Mouse (Mus musculus): ENCODE measurements at regions not wholly inside any gene's neighbourhood (a gene's known extent, or its start where the extent isn't known, plus 50 kb on each side); places are given as distances from the start of the nearest gene placed in this dataset.
A peak's percentile ranks its signal among the peaks of the same experiment; 100 is the strongest.

DNA sequence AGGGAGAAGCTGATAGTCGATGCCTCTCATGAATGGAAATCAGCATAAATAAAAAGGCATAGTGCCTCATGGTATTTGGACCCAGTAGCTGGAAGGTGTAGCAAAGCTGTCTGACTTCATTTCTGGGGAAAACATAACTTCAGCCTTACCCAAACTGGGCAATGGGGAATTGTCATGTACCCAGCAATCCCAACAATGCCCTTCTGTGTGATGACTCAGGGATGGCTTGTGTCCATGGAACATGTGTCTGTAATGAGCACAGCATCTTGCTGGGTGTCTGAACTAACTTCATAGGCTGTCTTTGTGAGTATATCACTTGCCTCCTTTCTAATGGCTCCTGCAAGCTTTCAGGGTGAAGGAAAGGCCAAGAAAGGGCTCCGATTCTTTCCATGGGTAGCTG lies 140.3 kb downstream of the Bod1 start:
- no peak for DNase-seq

DNA sequence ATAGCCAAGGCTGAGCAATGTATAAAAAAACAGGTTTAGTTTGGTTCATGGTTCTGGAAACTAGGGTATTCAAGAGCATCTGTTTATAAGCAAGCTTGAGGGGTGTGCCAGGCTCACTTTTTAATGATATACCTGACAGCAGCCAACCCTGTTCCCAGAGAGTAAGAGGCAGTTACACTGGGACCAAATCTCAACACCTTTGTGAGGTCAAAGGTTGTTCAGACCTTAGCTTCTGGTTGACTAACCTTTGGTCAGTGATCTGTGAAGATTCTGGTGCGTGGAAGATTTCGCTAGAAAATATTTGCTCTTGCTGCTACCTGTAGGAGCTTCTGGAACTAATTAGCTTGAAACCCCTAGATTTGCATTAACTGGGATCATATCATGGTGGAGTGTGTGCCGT lies 140.8 kb downstream of the Bod1 start:
- DNase-seq, result peak in 1 of 2 experiments; percentile 19

DNA sequence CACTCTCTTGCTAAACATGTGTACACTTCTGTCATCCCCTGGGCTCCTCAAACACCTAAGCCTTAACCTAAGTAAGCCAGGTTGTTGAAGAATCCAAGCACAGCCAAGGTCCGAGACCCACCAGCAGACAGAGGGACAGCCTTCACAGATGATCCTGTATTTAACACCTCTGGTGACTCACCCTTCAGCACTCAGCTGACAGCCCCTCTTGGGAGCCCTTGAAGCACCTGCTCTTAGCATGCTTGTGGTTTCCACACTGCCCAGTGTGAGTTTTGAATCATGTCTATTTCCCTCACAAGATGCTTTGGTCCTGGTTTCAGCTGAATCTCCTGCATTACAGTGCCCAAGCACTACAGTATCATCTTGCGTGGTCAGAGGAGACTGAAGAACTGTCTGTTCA lies 142.0 kb downstream of the Bod1 start:
- DNase-seq, result no peak

DNA sequence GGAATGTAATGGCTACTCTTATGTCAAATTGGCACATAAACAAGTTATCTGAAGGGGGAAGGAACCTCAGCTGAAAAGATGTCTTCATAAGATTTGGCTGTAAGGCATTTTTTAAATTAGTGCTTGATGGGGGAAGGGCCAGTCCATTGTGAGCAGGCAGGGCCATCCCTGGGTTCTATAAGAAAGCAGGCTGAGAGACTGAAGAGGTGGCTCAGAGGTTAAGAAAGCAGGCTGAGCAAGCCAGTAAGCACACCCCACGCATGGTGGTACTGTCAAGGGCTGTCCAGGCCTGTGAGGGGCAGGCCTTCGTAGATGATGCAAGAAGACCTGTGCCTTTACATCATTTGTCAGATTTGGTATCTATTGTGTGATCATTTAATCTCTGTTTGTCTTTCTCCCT lies 147.0 kb downstream of the Bod1 start:
- no peak for DNase-seq

- DNase-seq, result no peak
These were observed 147.5 kb downstream of the Bod1 start for GRCm38 (mm10) chr11:31524065-31524618.

DNA sequence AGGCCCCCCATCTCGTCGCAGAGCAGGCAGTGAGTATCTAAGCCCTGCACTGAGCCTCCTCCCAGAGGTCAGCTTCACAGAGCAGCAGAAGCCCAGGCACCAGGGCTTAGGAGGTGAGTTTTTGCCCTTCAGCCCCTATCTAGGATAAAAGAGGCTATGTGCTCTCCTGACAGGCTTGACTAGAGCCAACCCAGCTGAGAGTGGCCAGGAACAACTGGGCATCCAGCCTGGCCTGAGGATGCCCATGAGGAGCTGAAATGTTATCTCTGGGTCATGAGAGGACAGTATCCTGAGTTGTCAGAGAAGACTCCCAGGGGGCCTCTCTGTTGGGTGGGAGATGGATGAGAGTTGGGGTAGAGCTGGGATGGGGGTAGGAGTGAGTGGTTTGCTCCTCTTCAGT lies 149.6 kb downstream of the Bod1 start:
- no peak for DNase-seq

DNA sequence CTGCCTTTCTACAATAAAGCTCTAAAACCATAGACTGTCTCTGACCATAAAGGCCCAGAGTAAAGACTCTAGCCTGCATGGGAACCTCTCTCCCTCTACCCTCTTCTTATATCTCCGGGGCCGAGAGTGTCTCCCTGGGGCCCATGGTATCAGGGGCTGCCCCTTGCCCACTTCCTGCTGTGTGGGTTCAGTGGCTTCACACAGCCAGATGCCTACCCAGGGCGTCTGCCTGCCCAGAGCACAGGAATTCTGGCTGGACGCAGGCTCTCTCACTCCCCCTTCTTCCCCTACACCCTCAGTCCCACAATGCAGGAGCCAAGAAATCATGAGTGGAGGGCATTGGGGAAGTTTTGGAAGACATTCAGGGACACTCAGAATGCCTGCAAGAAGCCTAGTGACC lies 150.8 kb downstream of the Bod1 start:
- DNase-seq, result no peak

DNA sequence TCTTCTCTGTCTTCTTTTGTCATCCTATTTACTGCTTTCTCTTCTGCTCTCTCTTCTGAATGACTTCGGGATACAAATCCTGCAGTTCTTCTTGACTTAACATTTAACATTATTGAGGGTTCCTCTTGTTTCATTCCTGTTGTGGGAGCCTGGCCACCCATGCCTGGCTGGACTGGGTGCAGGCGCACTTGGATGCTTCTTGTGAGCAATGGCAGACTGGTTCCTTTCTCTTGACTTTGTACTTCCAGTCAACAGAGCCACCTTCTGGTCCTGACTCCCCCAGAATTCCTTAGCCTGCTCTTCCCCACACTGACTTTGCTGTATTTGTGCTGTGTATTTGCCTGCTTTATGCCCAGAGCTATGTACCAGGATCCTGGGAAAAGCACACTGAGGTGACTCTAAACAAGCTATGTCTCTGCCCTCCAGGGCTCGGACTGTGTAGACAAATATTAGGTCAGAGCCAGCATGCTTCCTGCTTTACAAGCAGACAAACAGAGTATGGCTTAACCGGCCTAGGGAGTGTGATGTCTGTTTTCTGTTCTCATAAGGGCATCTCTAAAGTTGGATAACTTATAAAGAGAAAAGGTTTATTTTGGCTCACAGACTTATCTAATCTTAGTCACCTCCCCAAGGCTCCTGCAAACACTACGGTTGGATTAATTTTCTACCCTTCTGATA lies 133.5 kb upstream of the Stc2 start:
- no peak for DNase-seq

GRCm38 (mm10) chr11:31485429-31485828 lies 115.6 kb upstream of the Stc2 start:
- no peak for DNase-seq

DNA sequence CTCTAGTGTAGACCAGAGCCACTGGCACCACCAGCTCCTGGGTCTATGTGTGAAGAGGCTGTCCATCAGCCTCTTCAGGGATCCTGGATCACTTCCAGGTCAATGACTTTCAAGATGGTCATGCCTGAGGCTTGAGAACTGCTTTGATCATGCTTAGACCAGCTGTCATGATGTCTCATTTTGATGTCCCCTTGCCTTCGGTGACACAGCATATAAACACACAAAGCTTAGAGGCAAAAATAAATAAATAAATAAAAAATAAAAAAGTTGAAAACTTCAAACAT lies 111.1 kb upstream of the Stc2 start:
- no peak for DNase-seq

DNA sequence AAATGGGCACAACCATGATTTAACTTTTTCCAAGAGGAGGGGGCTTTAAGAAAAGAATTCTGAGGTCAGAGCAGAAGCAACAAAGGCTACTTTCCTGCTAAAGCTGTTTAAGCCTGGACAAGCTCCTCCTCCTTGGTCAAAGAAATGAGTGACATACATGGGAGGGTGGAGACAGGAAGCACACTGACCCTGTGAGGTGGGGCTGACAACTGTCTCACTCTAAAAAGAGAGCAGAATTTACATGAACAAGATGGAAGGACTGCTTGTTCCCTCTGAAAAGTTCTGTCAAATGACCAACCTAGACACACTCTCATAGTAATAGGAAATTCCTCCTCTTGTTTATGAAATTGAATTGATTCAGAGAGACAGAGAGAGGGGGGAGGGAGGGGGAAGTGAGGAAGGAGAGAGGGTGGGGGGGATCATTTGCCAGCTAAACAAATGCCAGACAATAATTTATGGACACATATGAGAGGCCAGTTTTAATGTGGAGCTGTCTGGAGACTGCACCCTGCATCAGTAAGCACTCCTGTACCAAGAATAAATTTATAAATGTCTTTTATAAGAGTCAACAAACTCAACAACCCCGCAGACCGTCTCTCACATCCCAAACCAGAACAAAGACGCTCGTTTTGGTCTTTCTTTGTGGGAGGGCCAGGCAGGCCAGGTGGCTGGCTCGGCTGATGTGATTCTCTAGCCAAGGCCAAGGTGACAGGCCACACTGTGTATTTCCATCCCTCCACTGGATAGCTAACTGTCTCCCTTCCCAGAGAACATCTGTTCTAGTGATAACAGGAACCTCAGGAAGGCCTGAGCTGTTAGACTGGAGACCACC lies 110.6 kb upstream of the Stc2 start:
- DNase-seq, result no peak

DNA sequence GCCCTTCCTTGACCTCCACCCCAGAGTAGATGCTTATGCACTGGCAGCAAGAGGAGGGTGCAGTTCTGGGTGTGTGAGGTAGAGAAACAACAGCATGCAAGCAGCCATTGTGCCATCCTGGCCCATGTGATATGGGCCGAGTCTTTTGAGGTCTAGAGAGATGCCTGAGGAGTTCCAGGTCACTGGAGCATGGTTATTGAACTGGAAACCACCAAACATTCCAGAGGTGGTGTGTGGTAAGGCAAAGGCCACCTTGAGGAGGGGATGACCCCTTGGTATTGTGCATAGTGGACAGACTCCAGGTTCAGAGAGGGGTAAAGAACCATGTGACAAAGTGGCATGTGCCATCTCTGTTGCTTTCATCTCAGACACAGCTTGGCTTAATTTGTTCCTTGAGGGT lies 107.9 kb upstream of the Stc2 start:
- DNase-seq, result peak; percentile 54 to 61

- peak; percentile 43 to 53 for DNase-seq
These were observed 107.2 kb upstream of the Stc2 start for GRCm38 (mm10) chr11:31477104-31477503.

GRCm38 (mm10) chr11:31473017-31473416 lies 103.1 kb upstream of the Stc2 start:
- no peak for DNase-seq

DNA sequence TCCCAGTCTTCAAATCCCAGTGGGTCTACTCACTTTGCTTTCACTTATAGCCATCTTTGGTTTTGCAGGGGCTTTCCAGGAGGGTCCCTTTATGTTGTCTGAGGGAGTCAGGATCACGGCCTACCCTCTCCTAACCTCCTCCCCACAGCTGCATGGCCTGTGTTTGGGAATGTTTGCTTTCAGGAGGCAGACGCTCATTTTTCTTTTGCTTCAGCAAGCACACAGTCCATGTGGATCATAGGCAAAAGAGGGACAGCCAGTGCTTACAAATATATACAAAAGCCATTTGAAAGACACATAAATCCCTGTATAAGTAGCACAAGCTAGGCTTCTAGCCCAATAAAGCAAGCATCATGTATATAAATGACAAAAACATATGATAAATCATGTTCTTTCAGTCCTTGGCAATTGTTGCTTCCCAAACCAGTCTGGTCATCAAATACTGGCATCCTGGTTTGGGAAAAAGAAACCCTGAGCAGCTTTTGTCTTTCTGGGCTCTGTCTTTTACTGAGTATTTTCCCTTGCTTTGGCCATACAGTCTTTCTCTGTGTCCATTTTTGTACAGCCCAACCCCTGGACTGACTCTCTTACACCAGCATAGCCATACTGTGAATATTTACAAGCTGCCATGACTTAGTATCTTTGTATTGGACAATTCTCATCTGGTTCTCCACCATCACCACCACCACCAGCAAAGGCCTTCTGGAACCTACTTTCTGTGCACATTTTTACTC lies 101.0 kb upstream of the Stc2 start:
- DNase-seq, result no peak

DNA sequence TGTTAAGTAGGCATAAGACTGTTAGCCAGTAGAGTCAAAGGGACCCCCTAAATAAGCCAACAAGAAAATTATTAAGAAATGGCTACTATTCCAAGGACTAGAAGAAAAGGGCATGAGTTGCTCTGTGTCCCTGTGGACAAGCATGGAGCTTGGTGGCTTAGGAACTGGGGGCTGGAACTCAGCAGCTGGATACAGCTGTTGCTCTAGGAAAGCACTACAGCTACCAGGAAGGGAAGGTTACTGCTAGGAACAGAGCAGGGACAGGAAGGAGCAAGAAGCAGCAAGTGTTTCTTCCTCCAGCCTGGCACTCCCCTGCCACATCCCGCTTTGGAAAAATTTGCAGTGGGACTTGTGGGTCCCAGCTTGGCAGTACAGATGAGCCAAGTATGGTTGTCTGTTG lies 95.0 kb upstream of the Stc2 start:
- no peak for DNase-seq

DNA sequence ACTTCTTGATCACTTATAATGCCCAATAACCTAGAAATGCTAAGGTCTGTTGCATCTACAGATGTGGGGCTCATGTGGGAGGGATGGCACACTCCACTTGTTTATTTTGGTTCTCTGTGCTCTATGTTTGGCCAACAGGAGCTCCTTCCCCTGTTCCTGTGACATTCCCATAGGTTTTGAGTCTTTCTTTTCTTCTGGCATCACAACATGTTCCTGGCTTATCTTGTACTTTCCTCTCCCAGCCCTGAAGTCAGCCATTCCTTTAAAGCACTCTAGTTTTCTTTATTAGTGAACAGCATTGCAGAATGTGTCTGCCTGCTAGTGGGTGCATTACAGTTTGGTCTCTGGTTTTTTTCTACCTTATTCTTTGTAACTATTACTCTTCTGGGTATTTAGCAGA lies 92.6 kb upstream of the Stc2 start:
- no peak for DNase-seq

- no peak for DNase-seq
These were observed 92.0 kb upstream of the Stc2 start for GRCm38 (mm10) chr11:31461824-31462223.

- no peak for DNase-seq
These were observed 91.5 kb upstream of the Stc2 start for GRCm38 (mm10) chr11:31461348-31461747.

DNA sequence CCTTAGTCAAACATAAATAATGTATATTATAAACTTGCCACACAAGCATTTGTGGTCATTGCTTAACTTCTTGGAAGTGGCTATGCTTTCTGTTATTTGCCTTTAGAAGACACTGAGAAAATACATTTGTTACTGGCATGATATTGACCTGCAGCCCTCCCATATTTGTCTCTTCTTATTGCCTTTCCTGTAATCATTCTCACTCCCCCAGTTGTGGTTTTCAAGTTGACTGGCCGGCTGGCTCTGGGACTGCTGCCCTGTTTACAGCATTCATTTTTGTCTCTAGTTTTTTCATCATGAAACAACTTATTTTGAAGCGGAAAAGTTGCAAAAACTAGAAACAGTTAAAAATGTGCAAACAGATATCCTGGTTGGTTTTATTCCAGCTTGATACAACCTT lies 57.5 kb upstream of the Stc2 start:
- DNase-seq, result no peak

All from kidney, postnatal 25 days (tissue).